Mouse (Mus musculus) v-Abl transformed pro-B cells (cell line): ENCODE data around the gene Hirip3.

ENCODE experiments used
- in situ Hi-C, 2 experiments: fragments of 400-800 bp; cut with MboI; formaldehyde crosslinking; loops; one replicate each; pipeline ENCODE4 v1.15.1; 2025; ENCODE audit not compliant: unreplicated experiment in 2 of 2

The Hirip3 gene

GRCm38 (mm10) chr7:126861429-126862130 lies at the start of gene Hirip3:
TSS of gene Hirip3 (plus strand) at chr7:126861972.
- in situ Hi-C loops, result no loop called here

- in situ Hi-C loops, result loop anchor here in 1 of 2 experiments (5.0 kb wide), 1 partner anchor 297 kb away; no protein-coding TSS in a partner anchor
These were observed 46.0 kb upstream of the Hirip3 start for GRCm38 (mm10) chr7:126815726-126816222.

- in situ Hi-C loops, result loop anchor here in 1 of 2 experiments (5.0 kb wide), 1 partner anchor 296 kb away; no protein-coding TSS in a partner anchor
These were observed 45.3 kb upstream of the Hirip3 start for GRCm38 (mm10) chr7:126816494-126816893.

GRCm38 (mm10) chr7:126817595-126817994 lies 44.2 kb upstream of the Hirip3 start:
- in situ Hi-C loops, result loop anchor here in 1 of 2 experiments (5.0 kb wide), 1 partner anchor 295 kb away; no protein-coding TSS in a partner anchor

- in situ Hi-C loops, result loop anchor here in 1 of 2 experiments (5.0 kb wide), 1 partner anchor 293 kb away; no protein-coding TSS in a partner anchor
These were observed 43.0 kb upstream of the Hirip3 start for GRCm38 (mm10) chr7:126818818-126819217.

GRCm38 (mm10) chr7:126821835-126822511 lies 39.8 kb upstream of the Hirip3 start:
- in situ Hi-C loops, result loop anchor here (10.0 kb wide), 2 partner anchors 123 to 393 kb away; partner anchors contain the start of gene Asphd1 (in 1 of the 2)

- in situ Hi-C loops, result loop anchor here (10.0 kb wide), 2 partner anchors 122 to 392 kb away; partner anchors contain the start of gene Asphd1 (in 1 of the 2)
These were observed 39.0 kb upstream of the Hirip3 start for GRCm38 (mm10) chr7:126822741-126823140.

GRCm38 (mm10) chr7:126823202-126823711 lies 38.5 kb upstream of the Hirip3 start:
- in situ Hi-C loops, result loop anchor here (10.0 kb wide), 2 partner anchors 122 to 392 kb away; partner anchors contain the start of gene Asphd1 (in 1 of the 2)

- in situ Hi-C loops, result loop anchor here (10.0 kb wide), 2 partner anchors 121 to 391 kb away; partner anchors contain the start of gene Asphd1 (in 1 of the 2)
These were observed 37.8 kb upstream of the Hirip3 start for GRCm38 (mm10) chr7:126823940-126824339.

GRCm38 (mm10) chr7:126825403-126825802 lies 36.4 kb upstream of the Hirip3 start:
- in situ Hi-C loops, result loop anchor here (10.0 to 25.0 kb wide), 3 partner anchors 119 to 389 kb away; partner anchors contain the start of genes Asphd1 (in 1 of the 2) and Sez6l2 (in 1 of the 2)

GRCm38 (mm10) chr7:126825952-126826351 lies 35.8 kb upstream of the Hirip3 start:
- in situ Hi-C loops, result loop anchor here (10.0 to 25.0 kb wide), 3 partner anchors 119 to 389 kb away; partner anchors contain the start of genes Asphd1 (in 1 of the 2) and Sez6l2 (in 1 of the 2)

- in situ Hi-C loops, result loop anchor here (5.0 to 25.0 kb wide), 4 partner anchors 131 to 353 kb away; partner anchors contain the start of genes Pagr1a (in 1 of the 2), Pagr1b (in 1 of the 2) and Sez6l2 (in 1 of the 2)
These were observed 30.2 kb upstream of the Hirip3 start, which contains the start of gene 4930451I11Rik for GRCm38 (mm10) chr7:126831539-126831938. TSS of gene 4930451I11Rik (minus strand) at chr7:126831639.

GRCm38 (mm10) chr7:126832036-126832598 lies 29.7 kb upstream of the Hirip3 start:
- in situ Hi-C loops, result loop anchor here (5.0 to 25.0 kb wide), 4 partner anchors 130 to 353 kb away; partner anchors contain the start of genes Pagr1a (in 1 of the 2), Pagr1b (in 1 of the 2) and Sez6l2 (in 1 of the 2)

- in situ Hi-C loops, result loop anchor here (5.0 to 25.0 kb wide), 4 partner anchors 129 to 352 kb away; partner anchors contain the start of genes Pagr1a (in 1 of the 2), Pagr1b (in 1 of the 2) and Sez6l2 (in 1 of the 2)
These were observed 28.5 kb upstream of the Hirip3 start for GRCm38 (mm10) chr7:126833294-126833693.

- in situ Hi-C loops, result loop anchor here in 1 of 2 experiments (25.0 kb wide), 1 partner anchor 119 kb away; the partner anchor contains the start of gene Sez6l2
These were observed 18.5 kb upstream of the Hirip3 start for GRCm38 (mm10) chr7:126843276-126843675.

- in situ Hi-C loops, result loop anchor here in 1 of 2 experiments (25.0 kb wide), 1 partner anchor 117 kb away; the partner anchor contains the start of gene Sez6l2
These were observed 16.3 kb upstream of the Hirip3 start for GRCm38 (mm10) chr7:126845516-126845915.

GRCm38 (mm10) chr7:126847116-126847420 lies 14.7 kb upstream of the Hirip3 start, which contains the start of gene Doc2a:
TSS of gene Doc2a (plus strand) at chr7:126847416.
- in situ Hi-C loops, result loop anchor here in 1 of 2 experiments (25.0 kb wide), 1 partner anchor 115 kb away; the partner anchor contains the start of gene Sez6l2

- in situ Hi-C loops, result loop anchor here in 1 of 2 experiments (25.0 kb wide), 1 partner anchor 115 kb away; the partner anchor contains the start of gene Sez6l2
These were observed 14.1 kb upstream of the Hirip3 start for GRCm38 (mm10) chr7:126847421-126848398.
